Mouse (Mus musculus) neural tube, embryonic 15.5 days (tissue): ENCODE data around the gene Vmn1r38. TPM values are rescaled to one million over a fixed set of nuclear protein-coding genes. Genes with fewer than 3 reads are reported as not detected.
"Not testable (repeated sequence)": the region's sequence is repeated elsewhere in the genome, so short reads cannot be mapped to it uniquely, and the experiment has no call there.

Experiments
- ATAC-seq: fragments of 200-750 bp; cut with Nextera tagmentation; 2 replicates; pipeline ENCODE4 v1.8.0; 2017; ENCODE audit warnings: mild to moderate bottlenecking, moderate TSS enrichment, moderate library complexity; ENCODE audit not compliant: low FRiP score
- H3K27ac ChIP-seq: fragments of 300-500 bp; sonication (generic); replicated peaks from 2 replicates; pipeline ENCODE4 v1.5.1; 2015; ENCODE audit warnings: mild to moderate bottlenecking, inconsistent platforms
- H3K27me3 ChIP-seq: fragments of 300-500 bp; sonication (generic); replicated peaks from 2 replicates; pipeline ENCODE4 v1.6.1; 2015; ENCODE audit warnings: inconsistent platforms
- H3K36me3 ChIP-seq: fragments of 300-500 bp; sonication (generic); 2 replicates; pipeline ENCODE4 v1.6.1; 2015; ENCODE audit warnings: inconsistent platforms
- H3K4me1 ChIP-seq: fragments of 300-500 bp; sonication (generic); 2 replicates; pipeline ENCODE4 v1.6.1; 2015; ENCODE audit warnings: inconsistent platforms
- H3K4me2 ChIP-seq: fragments of 300-500 bp; sonication (generic); 2 replicates; pipeline ENCODE4 v1.6.1; 2015; ENCODE audit warnings: inconsistent platforms, mild to moderate bottlenecking, moderate library complexity
- H3K4me3 ChIP-seq: fragments of 300-500 bp; sonication (generic); replicated peaks from 2 replicates; pipeline ENCODE4 v1.5.1; 2015; ENCODE audit warnings: mild to moderate bottlenecking, inconsistent platforms
- H3K9ac ChIP-seq: fragments of 300-500 bp; sonication (generic); replicated peaks from 2 replicates; pipeline ENCODE4 v1.6.1; 2015; ENCODE audit warnings: mild to moderate bottlenecking, inconsistent platforms
- H3K9me3 ChIP-seq: fragments of 300-500 bp; sonication (generic); replicated peaks from 2 replicates; pipeline ENCODE4 v1.6.1; 2016; ENCODE audit warnings: inconsistent platforms
- WGBS: fragments of 180-500 bp; shearing (Covaris S2); methylation state at CpG from one replicate; pipeline ENCODE4 v1.1.7; 2015; ENCODE audit warnings: mixed read lengths; 5-methylcytosine and 5-hydroxymethylcytosine counted together
- polyA plus RNA-seq: library from polyadenylated mRNA; unstranded; fragments of >200 nt; fragmentation: Nextera tagmentation; extraction: Ambion mirVana; gene quantifications from 2 replicates; pipeline ENCODE4 v1.2.1, GENCODE M21; 2015

Vmn1r38 gene
- not detected in 2 replicates for polyA plus RNA-seq

GRCm38 (mm10) chr6:66782527-66782926 lies at the start of gene Vmn1r38:
Vmn1r38 (minus strand) TSS chr6:66782627.
- not testable (repeated sequence) for H3K9ac ChIP-seq, H3K27ac ChIP-seq, H3K36me3 ChIP-seq, H3K27me3 ChIP-seq, H3K4me3 ChIP-seq, ATAC-seq, H3K9me3 ChIP-seq, H3K4me1 ChIP-seq, H3K4me2 ChIP-seq

GRCm38 (mm10) chr6:66810509-66810908 lies 28.1 kb upstream of the Vmn1r38 start, which contains the start of gene Vmn1r39:
Vmn1r39 (minus strand) TSS chr6:66810609.
- WGBS: 92% methylated on average over 2 of the region's 2 CpGs
- H3K36me3 ChIP-seq: no peaks in the 10 kb centered on the region
- H3K27me3 ChIP-seq: no peaks in the 10 kb centered on the region
- H3K9me3 ChIP-seq: no peaks in the 10 kb centered on the region
- H3K27ac ChIP-seq: no peak within 1 kb of the TSS
- ATAC-seq: no peak
- H3K4me3 ChIP-seq: no peak within 1 kb of the TSS
- H3K4me1 ChIP-seq: no peaks in the 10 kb centered on the region
- H3K4me2 ChIP-seq: no peak within 1 kb of the TSS
- H3K9ac ChIP-seq: no peak within 1 kb of the TSS

GRCm38 (mm10) chr6:66806311-66806710 lies 23.9 kb upstream of the Vmn1r38 start:
- WGBS: 33% methylated on average over 1 of the region's 1 CpGs
- Histone ChIP-seq H3K4me3 (no peak overlapping the region), H3K9ac (no peak overlapping the region), H3K9me3 (no peaks in the 10 kb centered on the region), H3K27me3 (no peaks in the 10 kb centered on the region), H3K4me1 (no peaks in the 10 kb centered on the region), H3K4me2 (no peak overlapping the region), H3K36me3 (no peaks in the 10 kb centered on the region), H3K27ac (no peak overlapping the region)
- no peak for ATAC-seq

- Histone ChIP-seq H3K27ac (no peak overlapping the region), H3K4me1 (no peaks in the 10 kb centered on the region), H3K27me3 (no peaks in the 10 kb centered on the region), H3K9ac (no peak overlapping the region), H3K9me3 (no peaks in the 10 kb centered on the region), H3K36me3 (no peaks in the 10 kb centered on the region), H3K4me3 (no peak overlapping the region), H3K4me2 (no peak overlapping the region)
- WGBS: 85% methylated on average over 3 of the region's 3 CpGs
- no peak for ATAC-seq
Measured at GRCm38 (mm10) chr6:66805713-66806112, 23.3 kb upstream of the Vmn1r38 start.

- H3K4me3 ChIP-seq, H3K9me3 ChIP-seq, ATAC-seq: not testable (repeated sequence)
Measured at GRCm38 (mm10) chr6:66729082-66729481, 53.3 kb downstream of the Vmn1r38 start, which contains the start of gene Vmn1r37. Vmn1r37 (plus strand) TSS chr6:66729382.

More at GRCm38 (mm10) chr6:66729082-66729481, 53.3 kb downstream of the Vmn1r38 start, which contains the start of gene Vmn1r37:
- H3K36me3 ChIP-seq, H3K4me2 ChIP-seq, H3K27me3 ChIP-seq, H3K4me1 ChIP-seq, H3K27ac ChIP-seq, H3K9ac ChIP-seq: not testable (repeated sequence)

Other genes starting within 250 kb of the Vmn1r38 start
- gene Mad2l1, start 247.2 kb downstream of the Vmn1r38 start, polyA plus RNA-seq: 16.0 and 33.5 TPM in 2 replicates
- not detected in 2 replicates for gene Vmn1r32, start 222.5 kb downstream of the Vmn1r38 start, polyA plus RNA-seq
- not detected in 2 replicates for gene Vmn1r33, start 164.3 kb downstream of the Vmn1r38 start, polyA plus RNA-seq
- gene Vmn1r34, start 138.7 kb downstream of the Vmn1r38 start, polyA plus RNA-seq: not detected in 2 replicates
- gene Vmn1r35, start 96.7 kb downstream of the Vmn1r38 start, polyA plus RNA-seq: not detected in 2 replicates
- gene Vmn1r36, start 63.5 kb downstream of the Vmn1r38 start, polyA plus RNA-seq: not detected in 2 replicates
- gene Vmn1r37, start 53.2 kb downstream of the Vmn1r38 start, polyA plus RNA-seq: not detected in 2 replicates
- not detected in 2 replicates for gene Vmn1r39, start 28.0 kb upstream of the Vmn1r38 start, polyA plus RNA-seq
- 65.9 and 75.1 TPM in 2 replicates for gene Gng12, start 113.8 kb upstream of the Vmn1r38 start, polyA plus RNA-seq